Mouse (Mus musculus): ENCODE results near the gene Scmh1. TPM values are rescaled to one million over a fixed set of nuclear protein-coding genes. Genes with fewer than 3 reads are reported as not detected.

Scmh1 gene
- total and polyA plus RNA-seq, 2 experiments from 2014 or later = 26.8 to 51.5 TPM

GRCm38 (mm10) chr4:120487707-120488106 is 82.6 kb downstream of the Scmh1 start:
- Histone ChIP-seq H3K36me3 (replicated peaks; ENCODE audit: control insufficient read depth, insufficient read depth, low read length) (peaks cover 30% of the 10 kb centered on the region), H3K27ac (ENCODE audit: low read depth) (no peak overlapping the region), H3K9me3 (replicated peaks; ENCODE audit: control insufficient read depth, low read length) (no peaks in the 10 kb centered on the region), H3K4me2 (ENCODE audit: low read depth, low read length) (no peak overlapping the region), H3K4me1 (ENCODE audit: control insufficient read depth, insufficient read depth) (peaks cover 7% of the 10 kb centered on the region; the same call in 1 of the 2 replicates), H3K4me3 (ENCODE audit: low read depth, low read length) (no peak overlapping the region), H3K27me3 (ENCODE audit: control insufficient read depth, insufficient read depth, low read length) (no peaks in the 10 kb centered on the region), H3K9ac (replicated peaks; ENCODE audit: low read depth, low read length) (no peak overlapping the region)
- 29% methylated on average over 1 of the region's 1 CpGs for WGBS
- DNase-seq (ENCODE audit: low spot score) (no peak), ATAC-seq (ENCODE audit: insufficient read depth, low read depth) (no peak)
- TF ChIP-seq CTCF (IDR thresholded peaks at IDR 0.05; ENCODE audit: low read depth) = no peak

GRCm38 (mm10) chr4:120506955-120507354 is 101.9 kb downstream of the Scmh1 start:
- Histone ChIP-seq H3K36me3 (replicated peaks; ENCODE audit: control insufficient read depth, insufficient read depth, low read length) (peaks cover 54% of the 10 kb centered on the region), H3K27me3 (ENCODE audit: control insufficient read depth, insufficient read depth, low read length) (no peaks in the 10 kb centered on the region), H3K27ac (ENCODE audit: low read depth) (no peak overlapping the region), H3K9ac (replicated peaks; ENCODE audit: low read depth, low read length) (no peak overlapping the region), H3K4me2 (ENCODE audit: low read depth, low read length) (no peak overlapping the region), H3K9me3 (replicated peaks; ENCODE audit: control insufficient read depth, low read length) (0 out of 2 replicates have a peak, but pooled peaks cover 3% of the 10 kb centered on the region), H3K4me1 (ENCODE audit: control insufficient read depth, insufficient read depth) (no peaks in the 10 kb centered on the region), H3K4me3 (ENCODE audit: low read depth, low read length) (no peak overlapping the region)
- no peak for ATAC-seq (ENCODE audit: insufficient read depth, low read depth)
- TF ChIP-seq EP300 (IDR thresholded peaks at IDR 0.05; ENCODE audit: low read depth) (no peak), CTCF (IDR thresholded peaks at IDR 0.05; ENCODE audit: low read depth) (no peak)
- DNase-seq (ENCODE audit: low spot score) = no peak
- 89% methylated on average over 1 of the region's 1 CpGs for WGBS

GRCm38 (mm10) chr4:120511203-120511602 is 106.1 kb downstream of the Scmh1 start:
- DNase-seq (ENCODE audit: low spot score) (no peak), ATAC-seq (ENCODE audit: insufficient read depth, low read depth) (no peak)
- WGBS = 96% methylated on average over 4 of the region's 4 CpGs
- Histone ChIP-seq H3K4me3 (ENCODE audit: low read depth, low read length) (no peak overlapping the region), H3K36me3 (replicated peaks; ENCODE audit: control insufficient read depth, insufficient read depth, low read length) (peaks cover 60% of the 10 kb centered on the region), H3K9ac (replicated peaks; ENCODE audit: low read depth, low read length) (no peak overlapping the region), H3K27me3 (ENCODE audit: control insufficient read depth, insufficient read depth, low read length) (no peaks in the 10 kb centered on the region), H3K4me2 (ENCODE audit: low read depth, low read length) (no peak overlapping the region), H3K4me1 (ENCODE audit: control insufficient read depth, insufficient read depth) (no peaks in the 10 kb centered on the region), H3K27ac (ENCODE audit: low read depth) (no peak overlapping the region), H3K9me3 (replicated peaks; ENCODE audit: control insufficient read depth, low read length) (0 out of 2 replicates have a peak, but pooled peaks cover 3% of the 10 kb centered on the region)
- TF ChIP-seq EP300 (IDR thresholded peaks at IDR 0.05; ENCODE audit: low read depth) (no peak), CTCF (IDR thresholded peaks at IDR 0.05; ENCODE audit: low read depth) (no peak)

GRCm38 (mm10) chr4:120514366-120514765 is 109.3 kb downstream of the Scmh1 start:
- H3K9me3 ChIP-seq (replicated peaks; ENCODE audit: control insufficient read depth, low read length) = 0 out of 2 replicates have a peak, but pooled peaks cover 2% of the 10 kb centered on the region
- H3K4me2 ChIP-seq (ENCODE audit: low read depth, low read length) = no peak overlapping the region
- TF ChIP-seq CTCF (IDR thresholded peaks at IDR 0.05; ENCODE audit: low read depth) (no peak), EP300 (IDR thresholded peaks at IDR 0.05; ENCODE audit: low read depth) (no peak)
- no peak overlapping the region for H3K4me3 ChIP-seq (ENCODE audit: low read depth, low read length)
- WGBS = 92% methylated on average over 2 of the region's 2 CpGs
- no peak overlapping the region for H3K9ac ChIP-seq (replicated peaks; ENCODE audit: low read depth, low read length)
- no peak overlapping the region for H3K27ac ChIP-seq (ENCODE audit: low read depth)
- peaks cover 61% of the 10 kb centered on the region for H3K36me3 ChIP-seq (replicated peaks; ENCODE audit: control insufficient read depth, insufficient read depth, low read length)
- no peak for DNase-seq (ENCODE audit: low spot score)
- H3K27me3 ChIP-seq (ENCODE audit: control insufficient read depth, insufficient read depth, low read length) = no peaks in the 10 kb centered on the region
- no peak for ATAC-seq (ENCODE audit: insufficient read depth, low read depth)
- no peaks in the 10 kb centered on the region for H3K4me1 ChIP-seq (ENCODE audit: control insufficient read depth, insufficient read depth)

GRCm38 (mm10) chr4:120516491-120516890 is 111.4 kb downstream of the Scmh1 start:
- Histone ChIP-seq H3K27me3 (ENCODE audit: control insufficient read depth, insufficient read depth, low read length) (no peaks in the 10 kb centered on the region), H3K27ac (ENCODE audit: low read depth) (no peak overlapping the region), H3K9me3 (replicated peaks; ENCODE audit: control insufficient read depth, low read length) (no peaks in the 10 kb centered on the region), H3K4me1 (ENCODE audit: control insufficient read depth, insufficient read depth) (no peaks in the 10 kb centered on the region), H3K36me3 (replicated peaks; ENCODE audit: control insufficient read depth, insufficient read depth, low read length) (peaks cover 54% of the 10 kb centered on the region), H3K4me3 (ENCODE audit: low read depth, low read length) (no peak overlapping the region), H3K9ac (replicated peaks; ENCODE audit: low read depth, low read length) (no peak overlapping the region), H3K4me2 (ENCODE audit: low read depth, low read length) (no peak overlapping the region)
- 91% methylated on average over 7 of the region's 7 CpGs for WGBS
- no peak for ATAC-seq (ENCODE audit: insufficient read depth, low read depth)
- DNase-seq (ENCODE audit: low spot score) = no peak
- TF ChIP-seq EP300 (IDR thresholded peaks at IDR 0.05; ENCODE audit: low read depth) (no peak), CTCF (IDR thresholded peaks at IDR 0.05; ENCODE audit: low read depth) (no peak)

- TF ChIP-seq CTCF (IDR thresholded peaks at IDR 0.05; ENCODE audit: low read depth) (no peak), EP300 (IDR thresholded peaks at IDR 0.05; ENCODE audit: low read depth) (no peak)
- Histone ChIP-seq H3K9me3 (replicated peaks; ENCODE audit: control insufficient read depth, low read length) (no peaks in the 10 kb centered on the region), H3K4me3 (ENCODE audit: low read depth, low read length) (no peak overlapping the region), H3K4me1 (ENCODE audit: control insufficient read depth, insufficient read depth) (no peaks in the 10 kb centered on the region), H3K36me3 (replicated peaks; ENCODE audit: control insufficient read depth, insufficient read depth, low read length) (peaks cover 58% of the 10 kb centered on the region), H3K27me3 (ENCODE audit: control insufficient read depth, insufficient read depth, low read length) (no peaks in the 10 kb centered on the region), H3K4me2 (ENCODE audit: low read depth, low read length) (no peak overlapping the region), H3K27ac (ENCODE audit: low read depth) (no peak overlapping the region), H3K9ac (replicated peaks; ENCODE audit: low read depth, low read length) (no peak overlapping the region)
- DNase-seq (ENCODE audit: low spot score) (no peak), ATAC-seq (ENCODE audit: insufficient read depth, low read depth) (no peak)
- 86% methylated on average over 7 of the region's 7 CpGs for WGBS
Observed at GRCm38 (mm10) chr4:120516907-120517306, 111.8 kb downstream of the Scmh1 start.
